Mouse (Mus musculus) kidney, embryonic 16.5 days (tissue): ENCODE measurements around the gene Tacstd2. TPM values are rescaled to one million over a fixed set of nuclear protein-coding genes. Genes with fewer than 3 reads are reported as not detected.
"Not testable (repeated sequence)": the region's sequence is repeated elsewhere in the genome, so short reads cannot be mapped to it uniquely, and the experiment has no call there.

ENCODE experiments used
- ATAC-seq: fragments of 200-750 bp; cut with Nextera tagmentation; 2 replicates; pipeline ENCODE4 v1.8.0; 2017; ENCODE audit warnings: moderate TSS enrichment; ENCODE audit not compliant: low FRiP score, low TSS enrichment
- H3K27ac ChIP-seq: fragments of 300-500 bp; sonication (generic); 2 replicates; pipeline ENCODE4 v1.5.1; 2014; ENCODE audit warnings: low read length
- H3K27me3 ChIP-seq: fragments of 300-500 bp; sonication (generic); 2 replicates; pipeline ENCODE4 v1.6.1; 2014; ENCODE audit warnings: low read length, control low read depth, mixed read lengths; ENCODE audit not compliant: insufficient read depth
- H3K36me3 ChIP-seq: fragments of 300-500 bp; sonication (generic); 2 replicates; pipeline ENCODE4 v1.6.1; 2014; ENCODE audit warnings: low read length, control low read depth, mixed read lengths; ENCODE audit not compliant: insufficient read depth
- H3K4me1 ChIP-seq: fragments of 300-500 bp; sonication (generic); 2 replicates; pipeline ENCODE4 v1.6.1; 2014; ENCODE audit warnings: low read length, control low read depth, mixed read lengths; ENCODE audit not compliant: insufficient read depth
- H3K4me2 ChIP-seq: fragments of 300-500 bp; sonication (generic); replicated peaks from 2 replicates; pipeline ENCODE4 v1.6.1; 2014; ENCODE audit warnings: low read depth, low read length
- H3K4me3 ChIP-seq: fragments of 300-500 bp; sonication (generic); 2 replicates; pipeline ENCODE4 v1.5.1; 2014; ENCODE audit warnings: mild to moderate bottlenecking, low read length
- H3K9ac ChIP-seq: fragments of 300-500 bp; sonication (generic); replicated peaks from 2 replicates; pipeline ENCODE4 v1.6.1; 2014; ENCODE audit warnings: low read length
- H3K9me3 ChIP-seq: fragments of 300-500 bp; sonication (generic); 2 replicates; pipeline ENCODE4 v1.6.1; 2016; ENCODE audit warnings: low read length, control low read depth
- WGBS: fragments of 180-500 bp; shearing (Covaris S2); extraction: QIAGEN DNeasy Blood & Tissue Kit; methylation state at CpG from one replicate; pipeline ENCODE4 v1.1.7; 2014; 5-methylcytosine and 5-hydroxymethylcytosine counted together
- polyA plus RNA-seq: library from polyadenylated mRNA; unstranded; fragments of >200 nt; fragmentation: Nextera tagmentation; extraction: Ambion mirVana; gene quantifications from 2 replicates; pipeline ENCODE4 v1.2.1, GENCODE M21; 2015

Tacstd2 gene
- polyA plus RNA-seq, 1 experiment from 2014 or later = 75.3 TPM

DNA sequence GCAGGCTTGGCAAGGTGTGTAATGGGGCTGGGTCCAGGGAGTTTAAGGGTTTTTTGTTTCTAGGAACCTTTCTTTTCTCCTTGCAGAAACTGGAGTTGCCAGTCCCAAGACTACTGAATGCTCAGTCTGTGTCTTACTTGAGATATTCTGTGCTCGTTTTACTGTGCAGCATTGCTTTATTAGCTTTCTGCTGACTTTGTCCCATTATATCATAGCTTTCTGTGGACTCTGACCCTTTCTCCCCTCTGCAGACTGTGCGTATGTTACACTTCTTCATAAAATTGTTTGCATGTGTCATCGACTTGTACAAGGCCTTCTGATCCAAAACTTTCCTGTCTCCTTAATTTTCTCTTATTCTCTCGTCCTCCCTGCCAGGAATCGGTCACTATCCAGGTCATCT lies 9.2 kb downstream of the Tacstd2 start:
- Histone ChIP-seq H3K4me3 (no peak overlapping the region), H3K9ac (no peak overlapping the region), H3K27ac (no peak overlapping the region), H3K4me1 (no peaks in the 10 kb centered on the region), H3K36me3 (no peaks in the 10 kb centered on the region), H3K9me3 (no peaks in the 10 kb centered on the region), H3K4me2 (no peak overlapping the region), H3K27me3 (no peaks in the 10 kb centered on the region)
- no peak for ATAC-seq
- 92% methylated on average over 5 of the region's 5 CpGs for WGBS

DNA sequence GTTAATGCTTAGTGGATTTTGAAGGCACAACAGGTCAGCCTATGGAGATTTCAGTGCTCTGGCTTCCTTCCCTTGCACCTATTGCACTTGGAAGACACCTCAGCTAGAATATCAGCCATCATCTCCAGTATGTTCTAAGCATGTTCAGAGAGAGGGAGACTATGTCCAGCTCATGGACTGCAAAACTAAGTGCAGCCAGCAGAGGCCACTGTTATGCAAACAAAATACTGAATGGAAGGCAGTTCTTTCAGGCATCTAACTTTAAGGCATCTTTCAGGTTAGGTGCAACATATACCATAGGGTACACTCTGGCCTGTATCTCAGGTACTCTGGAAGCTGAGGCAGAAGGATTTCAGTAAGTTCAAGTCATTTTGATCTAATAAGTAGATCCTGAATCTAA lies 24.8 kb downstream of the Tacstd2 start:
- H3K36me3 ChIP-seq = no peaks in the 10 kb centered on the region
- H3K4me2 ChIP-seq = no peak overlapping the region
- no peak overlapping the region for H3K27ac ChIP-seq
- H3K4me3 ChIP-seq = no peak overlapping the region
- H3K9ac ChIP-seq = no peak overlapping the region
- no peaks in the 10 kb centered on the region for H3K9me3 ChIP-seq
- no peaks in the 10 kb centered on the region for H3K4me1 ChIP-seq
- peak; percentile 42 for ATAC-seq
- no peaks in the 10 kb centered on the region for H3K27me3 ChIP-seq

DNA sequence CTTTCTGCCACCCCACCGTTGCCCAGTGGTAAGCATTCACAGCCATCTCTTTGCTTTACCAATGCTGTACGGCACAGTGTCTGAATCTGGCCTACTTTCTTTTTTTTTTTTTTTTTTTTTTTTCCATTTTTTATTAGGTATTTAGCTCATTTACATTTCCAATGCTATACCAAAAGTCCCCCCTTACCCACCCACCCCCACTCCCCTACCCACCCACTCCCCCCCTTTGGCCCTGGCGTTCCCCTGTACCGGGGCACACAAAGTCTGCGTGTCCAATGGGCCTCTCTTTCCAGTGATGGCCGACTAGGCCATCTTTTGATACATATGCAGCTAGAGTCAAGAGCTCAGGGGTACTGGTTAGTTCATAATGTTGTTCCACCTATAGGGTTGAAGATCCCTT lies 33.7 kb downstream of the Tacstd2 start:
- H3K27me3 ChIP-seq = not testable (repeated sequence)
- 95% methylated on average over 2 of the region's 6 CpGs for WGBS
- ATAC-seq = peak; percentile 67; the same call in 1 of the 2 replicates

DNA sequence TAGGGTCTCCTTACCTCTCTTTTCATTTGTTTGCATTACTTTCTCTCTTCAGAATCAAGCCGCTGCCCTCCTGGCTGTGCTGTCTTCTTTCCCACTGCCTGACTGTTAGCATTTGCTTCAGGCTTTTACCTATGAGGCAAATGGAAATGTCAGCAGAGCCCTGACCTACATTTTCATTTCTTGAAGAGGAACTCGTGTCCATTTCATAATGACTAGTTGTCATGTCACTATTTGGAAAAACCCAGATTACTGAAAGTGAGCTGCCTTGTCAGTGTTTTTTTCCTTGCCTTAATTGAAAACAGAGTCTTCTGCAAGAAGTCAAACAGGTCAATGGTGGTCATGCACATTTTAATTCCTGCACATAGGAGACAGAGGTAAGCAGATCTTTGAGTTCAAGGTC lies 43.8 kb downstream of the Tacstd2 start, which contains the start of gene Il23r:
Il23r (minus strand) TSS at position 101 of the 400 bp plus-strand sequence.
- no peak for ATAC-seq
- Histone ChIP-seq H3K4me1 (no peaks in the 10 kb centered on the region), H3K36me3 (no peaks in the 10 kb centered on the region), H3K9ac (no peak within 1 kb of the TSS), H3K4me3 (no peak within 1 kb of the TSS), H3K9me3 (no peaks in the 10 kb centered on the region), H3K27ac (no peak within 1 kb of the TSS), H3K4me2 (no peak within 1 kb of the TSS), H3K27me3 (no peaks in the 10 kb centered on the region)
- whole genome bisulfite sequencing = 83% methylated on average over 2 of the region's 2 CpGs

More for the DNA sequence above, 33.7 kb downstream of the Tacstd2 start:
- not testable (repeated sequence) for H3K27ac ChIP-seq, H3K4me3 ChIP-seq, H3K36me3 ChIP-seq, H3K9me3 ChIP-seq, H3K9ac ChIP-seq, H3K4me2 ChIP-seq, H3K4me1 ChIP-seq

Other genes starting within 250 kb of the Tacstd2 start
- gene Il12rb2, start 159.6 kb downstream of the Tacstd2 start, polyA plus RNA-seq = 0.05 and 0.08 TPM in 2 replicates
- gene Il23r, start 43.9 kb downstream of the Tacstd2 start, polyA plus RNA-seq = not detected in 2 replicates